Mouse (Mus musculus): Measurements from ENCODE around the gene Ccin.

The Ccin gene

DNA sequence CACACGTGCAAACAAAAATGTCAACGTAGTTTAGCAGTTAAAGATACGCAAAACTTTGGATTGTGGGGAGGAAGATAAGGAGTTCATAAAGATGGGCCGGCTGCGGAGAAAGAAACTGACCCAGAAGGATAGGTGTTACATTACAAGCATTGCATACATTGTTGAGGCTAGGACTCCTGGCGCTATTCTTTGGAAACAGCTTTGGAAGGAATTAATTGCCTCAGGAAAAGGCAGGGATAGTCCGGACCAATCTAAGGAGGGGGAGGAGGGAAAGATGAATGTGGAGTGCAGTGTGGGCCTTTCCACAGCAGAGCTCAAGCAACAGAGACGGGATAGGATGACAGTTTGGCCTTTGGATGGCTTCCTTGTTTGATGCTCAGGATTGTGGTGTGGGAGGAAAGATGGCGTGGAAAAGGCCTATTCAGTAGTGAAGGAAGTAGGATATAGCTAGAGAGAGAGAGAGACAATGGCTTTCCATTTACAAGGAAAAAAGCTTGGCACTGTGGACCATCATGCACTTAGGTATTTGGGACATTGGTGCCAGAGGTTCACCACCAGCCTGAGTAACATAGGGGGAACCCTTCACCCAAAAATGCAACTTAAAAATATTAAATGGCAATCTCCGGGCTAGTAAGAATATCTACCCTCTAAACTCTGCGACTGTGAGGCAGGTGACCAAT, 30.2 kb downstream of the Ccin start:
- no peak for DNase-seq (ENCODE audit: low read depth, low spot score)

DNA sequence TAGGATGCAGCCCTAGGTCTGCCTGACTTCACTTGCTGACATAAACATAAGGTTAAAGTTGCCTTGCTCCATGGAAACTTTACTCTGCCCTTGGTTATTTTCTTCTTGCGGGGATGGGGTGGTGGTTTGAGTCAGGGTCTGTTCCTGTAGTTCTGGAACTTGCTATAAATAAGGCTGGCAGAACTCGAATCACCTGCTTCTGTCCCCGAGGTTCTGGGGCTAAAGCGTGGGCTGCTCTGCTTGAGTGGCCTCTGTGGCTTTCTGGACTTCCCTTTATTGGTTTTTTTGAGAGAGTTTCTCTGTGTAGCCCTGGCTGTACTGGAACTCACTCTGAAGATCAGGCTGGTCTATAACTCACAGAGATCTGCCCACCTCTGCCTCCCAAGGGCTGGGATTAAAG, 32.8 kb downstream of the Ccin start:
- DNase-seq (ENCODE audit: low read depth, low spot score), result no peak

DNA sequence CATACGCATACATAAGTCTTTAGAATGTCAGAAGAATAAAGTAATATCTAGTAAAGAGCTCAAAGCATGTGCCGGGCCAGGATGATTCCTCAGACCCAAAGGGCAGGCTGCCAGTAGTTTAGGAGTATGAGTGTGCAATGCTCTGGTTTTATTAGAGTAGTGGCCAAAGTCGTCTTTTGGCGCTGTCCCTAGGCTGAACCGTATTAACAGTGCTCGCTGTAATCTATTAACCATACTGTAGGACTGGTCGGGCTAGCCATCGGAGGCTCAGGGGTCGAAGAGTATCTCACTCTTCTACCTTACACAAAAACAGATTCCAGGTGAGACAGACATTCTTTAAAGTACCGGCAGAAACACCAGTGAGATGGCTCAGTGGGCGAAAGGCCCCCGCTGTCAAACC, 33.5 kb downstream of the Ccin start:
- no peak for DNase-seq (ENCODE audit: low read depth, low spot score)

DNA sequence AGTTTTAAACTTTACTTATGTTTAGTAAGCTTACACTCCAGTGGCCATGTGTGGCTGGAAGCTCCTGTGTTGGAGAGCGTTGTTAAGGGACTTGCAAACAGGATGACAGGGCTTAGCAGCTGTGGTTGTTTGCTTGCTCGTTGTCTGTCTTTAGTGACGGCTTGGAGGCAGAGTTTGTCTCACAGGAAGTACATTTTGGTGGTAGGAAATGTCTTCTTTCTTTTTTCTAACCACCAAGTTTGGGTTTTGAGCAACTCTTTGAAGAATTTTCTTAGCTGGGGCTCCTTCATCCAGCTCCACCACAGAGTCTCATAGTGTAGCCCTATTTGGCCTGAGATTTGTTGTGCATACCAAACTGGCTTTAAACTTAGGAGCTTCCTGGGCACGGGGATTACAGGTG, 39.0 kb downstream of the Ccin start:
- DNase-seq (ENCODE audit: low read depth, low spot score), result no peak

DNA sequence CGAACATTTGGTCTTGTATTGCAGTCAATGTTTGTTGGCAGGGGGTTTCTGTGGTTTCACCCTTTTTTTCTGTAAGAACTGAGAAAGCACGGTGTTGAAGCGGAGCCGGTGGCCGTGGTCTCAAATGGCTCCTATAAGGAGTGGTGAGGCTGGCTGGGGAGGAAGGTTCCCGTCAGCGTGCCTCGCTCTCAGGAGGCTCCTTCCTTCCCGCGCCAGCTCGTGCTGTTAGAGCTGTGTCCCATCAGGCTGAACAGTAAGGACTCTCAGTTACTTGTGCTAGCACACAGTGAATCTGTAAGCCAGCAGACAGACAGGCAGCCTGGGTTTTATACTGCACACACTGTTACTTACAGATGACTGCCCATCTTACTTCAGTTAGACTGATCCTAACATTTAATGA, 39.5 kb downstream of the Ccin start:
- no peak for DNase-seq (ENCODE audit: low read depth, low spot score)

DNA sequence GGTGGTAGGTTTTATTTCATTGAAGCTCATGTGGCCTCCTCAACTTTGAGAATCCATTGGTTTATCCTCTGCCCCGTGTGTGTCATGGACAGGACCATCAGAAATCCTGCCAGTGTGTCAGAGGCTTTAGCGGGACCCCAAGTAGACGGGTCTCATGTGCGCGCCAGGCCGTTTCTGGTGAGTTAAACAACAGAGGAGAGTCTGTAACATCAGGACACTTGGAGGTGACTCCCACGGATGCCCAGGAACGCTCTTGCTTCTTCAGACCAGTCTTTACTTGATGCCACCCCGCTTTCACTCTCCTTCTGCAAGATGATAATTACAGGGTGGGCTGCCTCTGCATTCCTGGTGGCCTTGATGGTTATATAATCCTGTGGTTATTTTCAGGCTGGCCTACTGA, 40.4 kb downstream of the Ccin start:
- DNase-seq (ENCODE audit: low read depth, low spot score), result no peak

DNA sequence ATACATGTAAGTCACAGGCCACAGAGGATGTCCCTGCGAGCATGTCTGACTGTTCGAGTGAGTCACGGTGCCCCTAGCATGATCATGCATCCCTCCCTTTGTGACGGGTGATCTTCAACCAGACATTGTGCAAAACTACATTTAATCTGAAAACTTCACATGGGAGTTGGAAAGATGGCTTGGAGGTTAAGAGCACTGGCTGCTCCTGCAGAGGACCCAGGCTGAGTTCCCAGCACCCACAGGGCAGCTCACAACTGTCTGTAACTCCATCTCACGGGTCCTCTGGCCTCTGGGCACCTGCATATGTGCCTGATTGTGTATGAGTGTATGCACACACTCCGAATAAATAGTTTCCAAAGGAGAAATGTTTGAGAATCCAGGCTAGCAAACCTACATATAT, 41.0 kb downstream of the Ccin start:
- DNase-seq (ENCODE audit: low read depth, low spot score), result no peak

DNA sequence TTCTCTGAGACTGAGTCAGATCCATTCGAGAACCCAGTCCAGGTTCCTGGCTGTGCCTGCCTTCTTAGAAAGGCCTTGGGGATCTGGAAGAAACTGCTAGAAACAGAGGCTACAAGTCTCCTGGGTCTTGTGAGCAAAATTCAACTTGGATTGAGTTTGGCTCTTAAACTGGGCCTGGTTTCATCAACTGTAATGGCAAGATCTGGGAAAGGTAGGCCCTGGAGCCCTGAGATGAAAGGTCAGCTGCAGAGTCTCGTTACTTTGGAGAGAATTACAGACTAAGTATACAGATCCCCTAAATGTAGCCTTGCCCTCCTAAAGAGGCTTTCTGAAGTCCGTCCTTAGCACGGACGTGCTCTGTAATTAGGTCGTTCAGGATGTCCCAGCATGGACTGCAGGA, 42.3 kb downstream of the Ccin start:
- DNase-seq (ENCODE audit: low read depth, low spot score), result no peak

DNA sequence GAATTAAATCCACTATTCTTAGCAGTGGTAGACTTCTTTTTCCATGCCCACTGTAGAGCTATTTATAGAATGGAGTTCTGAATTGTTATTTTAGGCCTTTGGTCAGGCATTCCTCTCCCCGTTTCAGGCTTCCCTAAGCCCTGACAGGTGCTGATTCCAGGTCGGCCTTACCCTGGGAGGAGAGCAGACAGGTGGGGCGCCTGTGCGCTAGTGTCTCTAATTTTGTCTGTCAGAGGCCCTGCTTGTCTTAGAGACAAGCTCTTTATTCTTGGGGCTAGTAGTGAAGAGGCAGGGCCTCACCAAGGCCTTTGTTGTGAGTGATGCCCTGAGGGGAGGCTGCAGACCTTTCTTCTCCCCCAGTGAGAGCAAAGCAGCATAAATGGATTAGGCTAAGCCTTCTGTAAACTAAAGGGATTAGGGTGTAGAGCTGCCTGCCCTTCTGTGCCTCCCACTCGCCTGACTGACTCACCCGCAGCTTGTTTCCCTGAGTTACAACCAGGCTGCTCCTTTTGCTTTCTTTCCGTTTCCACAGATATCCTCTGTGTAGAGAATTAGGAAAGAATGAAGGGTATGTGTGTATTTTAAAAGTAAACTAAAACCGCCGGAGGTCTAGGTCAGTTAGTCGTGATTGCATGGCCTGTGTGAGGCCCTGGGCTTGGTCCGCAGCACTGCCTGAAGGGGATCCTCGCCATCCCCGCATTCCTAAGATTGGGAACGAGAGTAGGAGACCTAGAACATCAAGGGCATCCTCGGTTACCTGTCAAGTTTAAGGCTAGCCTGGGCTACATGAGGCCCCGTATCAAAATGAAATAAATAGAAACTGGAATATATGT, 45.2 kb downstream of the Ccin start:
- peak; percentile 38 for DNase-seq (ENCODE audit: low read depth, low spot score)

DNA sequence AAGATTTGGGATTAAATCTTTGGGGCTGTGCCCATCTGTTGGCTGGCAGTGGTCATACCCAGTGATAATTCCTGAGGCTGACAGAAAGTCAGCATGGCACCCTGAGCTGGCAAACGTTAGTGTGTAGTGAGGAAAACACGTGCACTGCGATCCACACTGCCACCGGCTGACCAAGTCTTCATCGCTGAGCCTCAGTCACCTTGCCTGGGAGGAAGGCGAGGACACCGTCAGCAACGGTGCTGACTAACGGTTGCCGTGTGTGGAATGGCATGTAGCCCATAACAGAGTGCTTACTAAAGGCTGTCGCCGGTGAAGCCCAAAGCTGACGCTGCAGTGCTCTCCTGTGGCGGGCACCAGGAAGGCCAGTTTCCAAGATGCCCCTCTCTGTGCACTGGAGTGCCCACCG, 46.4 kb downstream of the Ccin start:
- no peak for DNase-seq (ENCODE audit: low read depth, low spot score)

DNA sequence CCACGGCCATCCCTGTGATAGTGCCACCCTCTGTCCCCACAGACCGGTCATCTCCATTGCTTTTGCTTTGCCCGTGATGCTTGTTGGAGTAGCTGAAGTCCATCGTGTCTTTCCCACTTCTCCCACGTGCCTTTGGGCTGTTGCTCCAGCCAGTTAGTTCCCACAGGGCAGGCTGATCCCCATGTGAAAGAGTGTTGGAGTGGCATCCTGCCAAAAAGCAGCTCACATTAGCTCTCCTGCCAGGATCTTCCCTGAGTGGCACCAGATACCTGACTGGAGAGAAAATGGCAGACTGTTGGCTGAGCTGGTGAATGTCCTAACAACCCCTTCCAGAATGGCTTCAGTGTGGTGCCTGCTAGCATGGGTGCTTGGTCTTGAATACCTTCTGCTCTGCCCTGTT, 48.2 kb downstream of the Ccin start:
- DNase-seq (ENCODE audit: low read depth, low spot score), result no peak

All from telencephalon, adult 2 months (tissue).